Mouse (Mus musculus) G1E (cell line): Measurements from ENCODE around the gene Trim63. TPM values are rescaled to one million over a fixed set of nuclear protein-coding genes. Genes with fewer than 3 reads are reported as not detected.
A peak's percentile ranks its signal among the peaks of the same experiment; 100 is the strongest.
"Not testable (repeated sequence)": the region's sequence is repeated elsewhere in the genome, so short reads cannot be mapped to it uniquely, and the experiment has no call there.

Experiments
- ATAC-seq: 2 replicates; pipeline ENCODE4 v1.8.0; 2016; ENCODE audit warnings: mild to moderate bottlenecking; ENCODE audit not compliant: insufficient number of reproducible peaks, poor library complexity, low FRiP score, severe bottlenecking; ENCODE audit errors: extremely low read depth
- DNase-seq: peaks from one replicate; pipeline ENCODE4 v3.0.0; 2012; ENCODE audit warnings: low spot score
- H3K27me3 ChIP-seq: 2 replicates; pipeline ENCODE4 v1.6.1; 2012; ENCODE audit warnings: mild to moderate bottlenecking, low read length, inconsistent platforms; ENCODE audit not compliant: insufficient read depth
- H3K36me3 ChIP-seq: replicated peaks from 2 replicates; pipeline ENCODE3; 2012; ENCODE audit warnings: mild to moderate bottlenecking, inconsistent platforms
- H3K4me1 ChIP-seq: 2 replicates; pipeline ENCODE4 v1.6.1; 2012; ENCODE audit warnings: low read depth, low read length, inconsistent platforms, mixed read lengths; ENCODE audit not compliant: insufficient read depth
- H3K4me3 ChIP-seq: 2 replicates; pipeline ENCODE4 v1.5.1; 2012; ENCODE audit warnings: low read depth, mild to moderate bottlenecking, inconsistent platforms, low read length, moderate library complexity, mixed read lengths
- H3K9me3 ChIP-seq: replicated peaks from 2 replicates; pipeline ENCODE4 v1.6.1; 2012; ENCODE audit warnings: inconsistent platforms
- CTCF ChIP-seq: IDR thresholded peaks from 2 replicates; pipeline ENCODE4 v1.5.1; 2012; ENCODE audit warnings: low read depth, low read length, inconsistent platforms, mixed read lengths
- GATA1 ChIP-seq: IDR thresholded peaks from 2 replicates; pipeline ENCODE4 v1.6.1; 2012; ENCODE audit warnings: borderline replicate concordance, low read length, inconsistent platforms, mixed read lengths
- GATA2 ChIP-seq: IDR thresholded peaks from 2 replicates; pipeline ENCODE4 v1.6.1; 2012; ENCODE audit warnings: low read depth, low read length, inconsistent platforms, borderline replicate concordance
- POLR2AphosphoS5 ChIP-seq: IDR thresholded peaks from 2 replicates; pipeline ENCODE4 v1.6.1; 2012; ENCODE audit warnings: low read depth, low read length, inconsistent platforms; ENCODE audit not compliant: insufficient replicate concordance
- TAL1 ChIP-seq: conservative IDR thresholded peaks from 2 replicates; pipeline ENCODE4 v1.6.1; 2012; ENCODE audit warnings: low read depth, low read length, inconsistent platforms, mixed read lengths
- polyA plus RNA-seq: library from polyadenylated mRNA; stranded (reverse); fragments of >175 nt; gene quantifications from 2 replicates; pipeline ENCODE4 v1.2.3, GENCODE M21; 2012
- total RNA-seq, 2 experiments: library from RNA; stranded (forward) in 1 of 2; stranded (reverse) in 1 of 2; fragments of 200-1000 nt in 1 of 2; fragments of >200 nt in 1 of 2; fragmentation: Nextera tagmentation in 1 of 2; gene quantifications; 2 replicates each; pipeline ENCODE4 v1.2.3; 2014 to 2017

The Trim63 gene
- total RNA-seq (2014; fragmentation: Nextera tagmentation) (not detected in 2 replicates), total RNA-seq (2017) (not detected in 2 replicates), polyA plus RNA-seq (not detected in 2 replicates)

DNA sequence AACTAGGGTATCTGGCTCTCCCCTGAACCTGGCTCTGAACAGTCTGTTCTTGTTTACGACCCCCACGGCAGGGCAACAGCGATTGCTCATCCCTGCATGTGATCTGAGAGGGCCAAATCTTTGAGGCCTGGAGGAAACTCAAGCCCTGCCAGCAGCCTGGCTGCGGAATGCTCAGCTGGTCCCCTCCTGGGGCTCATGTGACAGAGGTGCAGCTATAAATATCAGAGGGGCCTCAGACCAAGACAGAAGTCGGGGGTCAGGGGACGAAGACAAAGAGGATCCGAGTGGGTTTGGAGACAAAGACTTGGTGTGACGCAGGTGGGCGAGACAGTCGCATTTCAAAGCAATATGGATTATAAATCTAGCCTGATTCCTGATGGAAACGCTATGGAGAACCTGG lies at the start of gene Trim63:
Gene Trim63, plus strand, starts transcription at position 245 of the 400 bp plus-strand sequence.
- no peak for DNase-seq
- peaks cover 12% of the 10 kb centered on the region for H3K4me1 ChIP-seq
- no peaks in the 10 kb centered on the region; the same call in 1 of the 2 replicates for H3K9me3 ChIP-seq
- TF ChIP-seq CTCF (no peak), GATA2 (no peak), POLR2AphosphoS5 (no peak), TAL1 (no peak), GATA1 (no peak)
- no peak within 1 kb of the TSS for H3K4me3 ChIP-seq
- no peaks in the 10 kb centered on the region for H3K36me3 ChIP-seq
- H3K27me3 ChIP-seq = peaks cover 60% of the 10 kb centered on the region
- ATAC-seq = no peak

- Histone ChIP-seq H3K4me1 (no peaks in the 10 kb centered on the region), H3K4me3 (no peak overlapping the region), H3K27me3 (peaks cover 23% of the 10 kb centered on the region), H3K9me3 (peaks cover 8% of the 10 kb centered on the region), H3K36me3 (no peaks in the 10 kb centered on the region)
- TF ChIP-seq TAL1 (no peak), POLR2AphosphoS5 (no peak), GATA2 (no peak), GATA1 (no peak), CTCF (no peak)
- no peak for DNase-seq
- ATAC-seq = no peak
These were observed 48.9 kb upstream of the Trim63 start for GRCm38 (mm10) chr4:134265860-134266585.

DNA sequence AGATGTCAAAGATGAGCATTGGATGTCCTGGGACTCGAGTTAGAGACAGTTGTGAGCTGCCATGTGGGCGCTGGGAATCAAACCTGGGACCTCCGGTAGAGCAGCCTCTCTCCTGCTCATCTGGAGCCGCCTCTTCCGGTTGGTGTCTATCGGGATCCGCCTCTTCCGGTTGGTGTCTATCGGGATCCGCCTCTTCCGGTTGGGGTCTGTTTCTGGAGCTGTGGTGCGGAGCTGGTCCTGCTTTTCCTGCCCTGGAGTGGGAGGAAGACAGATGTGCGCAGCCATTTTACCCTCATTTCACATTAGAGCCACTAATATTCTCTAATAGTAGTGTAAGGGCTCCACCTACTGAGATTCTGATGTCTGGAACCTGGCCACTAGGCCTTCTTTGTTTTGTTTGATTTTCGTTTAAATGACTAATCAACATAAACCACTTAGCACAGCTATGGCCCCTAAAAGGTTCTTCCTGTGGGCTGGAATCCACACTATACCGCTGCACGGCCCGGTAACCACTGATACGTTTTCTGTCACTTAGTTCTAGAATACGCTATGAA lies 46.7 kb upstream of the Trim63 start:
- peaks cover 5% of the 10 kb centered on the region for H3K9me3 ChIP-seq
- peaks cover 13% of the 10 kb centered on the region for H3K4me1 ChIP-seq
- no peak overlapping the region for H3K4me3 ChIP-seq
- TF ChIP-seq GATA1 = no peak
- TF ChIP-seq TAL1 = no peak
- TF ChIP-seq GATA2 = no peak
- TF ChIP-seq POLR2AphosphoS5 = no peak
- TF ChIP-seq CTCF = no peak
- no peak for DNase-seq
- peaks cover 12% of the 10 kb centered on the region for H3K27me3 ChIP-seq
- no peaks in the 10 kb centered on the region for H3K36me3 ChIP-seq
- no peak for ATAC-seq

GRCm38 (mm10) chr4:134269622-134270021 lies 45.3 kb upstream of the Trim63 start:
- not testable (repeated sequence) for ATAC-seq, H3K9me3 ChIP-seq, DNase-seq, H3K27me3 ChIP-seq, H3K4me3 ChIP-seq, H3K36me3 ChIP-seq
- H3K4me1 ChIP-seq = peaks cover 20% of the 10 kb centered on the region
- TF ChIP-seq CTCF = peak; percentile 19; the same call in 1 of the 2 replicates

DNA sequence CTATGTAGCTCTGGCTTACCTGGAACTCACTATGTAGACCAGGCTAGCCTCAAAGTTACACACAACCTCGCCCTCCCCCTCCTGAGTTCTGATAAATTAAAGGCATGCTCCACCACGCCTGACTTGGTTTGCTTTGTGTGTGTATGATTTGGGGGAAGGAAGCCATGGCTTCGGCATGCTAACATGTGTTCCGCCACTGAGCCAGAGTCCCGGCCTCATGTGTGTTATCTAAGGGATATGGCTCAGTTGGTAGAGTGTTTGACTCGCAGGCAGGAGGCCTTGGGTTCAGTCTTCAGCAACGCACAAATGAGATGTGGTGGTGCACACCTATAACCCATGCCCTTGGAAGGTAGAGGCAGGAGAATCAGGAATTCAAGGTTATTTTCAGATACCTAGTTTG lies 42.9 kb upstream of the Trim63 start:
- no peaks in the 10 kb centered on the region for H3K27me3 ChIP-seq
- ATAC-seq = no peak
- peaks cover 22% of the 10 kb centered on the region for H3K4me1 ChIP-seq
- no peaks in the 10 kb centered on the region for H3K9me3 ChIP-seq
- DNase-seq = no peak
- TF ChIP-seq GATA1 (no peak), CTCF (no peak), GATA2 (no peak), POLR2AphosphoS5 (no peak), TAL1 (no peak)
- peaks cover 20% of the 10 kb centered on the region for H3K36me3 ChIP-seq
- no peak overlapping the region for H3K4me3 ChIP-seq

GRCm38 (mm10) chr4:134272731-134273416 lies 42.0 kb upstream of the Trim63 start:
- peaks cover 22% of the 10 kb centered on the region for H3K4me1 ChIP-seq
- peak overlapping the region; percentile 54 for H3K4me3 ChIP-seq
- H3K27me3 ChIP-seq = no peaks in the 10 kb centered on the region
- H3K9me3 ChIP-seq = no peaks in the 10 kb centered on the region
- TF ChIP-seq GATA1 (no peak), CTCF (no peak), TAL1 (no peak), POLR2AphosphoS5 (no peak), GATA2 (no peak)
- DNase-seq = no peak
- ATAC-seq = no peak
- H3K36me3 ChIP-seq = peaks cover 29% of the 10 kb centered on the region
